Mouse (Mus musculus) adrenal gland, adult 8-10 months (tissue): ENCODE measurements around the gene Acod1. TPM values are rescaled to one million over a fixed set of nuclear protein-coding genes. Genes with fewer than 3 reads are reported as not detected.

ENCODE experiments used
- DNase-seq: peaks from one replicate; pipeline ENCODE4 v3.0.0; 2022
- total RNA-seq, 4 experiments: library from RNA; stranded (reverse); gene quantifications; 2 replicates each; pipeline ENCODE4 v1.2.4; 2022

Gene Acod1
- under 1 TPM in 1 of 4 experiments, not detected in 3; 0.20 TPM for total RNA-seq

- no peak for DNase-seq
These were observed at the start of gene Acod1 for GRCm38 (mm10) chr14:103046677-103047076. Gene Acod1 (plus strand): TSS chr14:103046977.

- DNase-seq, result no peak
These were observed 39.0 kb upstream of the Acod1 start for GRCm38 (mm10) chr14:103007737-103008136.

- no peak for DNase-seq
These were observed 35.0 kb upstream of the Acod1 start for GRCm38 (mm10) chr14:103011782-103012181.

- DNase-seq, result peak; percentile 34
These were observed 34.1 kb upstream of the Acod1 start for GRCm38 (mm10) chr14:103012563-103013150.

GRCm38 (mm10) chr14:103017009-103017408 lies 29.8 kb upstream of the Acod1 start:
- no peak for DNase-seq

GRCm38 (mm10) chr14:103020046-103020445 lies 26.7 kb upstream of the Acod1 start:
- DNase-seq, result no peak

GRCm38 (mm10) chr14:103029203-103029602 lies 17.6 kb upstream of the Acod1 start:
- no peak for DNase-seq

- DNase-seq, result peak; percentile 45
These were observed 13.4 kb upstream of the Acod1 start for GRCm38 (mm10) chr14:103033271-103033823.

- DNase-seq, result no peak
These were observed 12.7 kb upstream of the Acod1 start for GRCm38 (mm10) chr14:103034076-103034475.

GRCm38 (mm10) chr14:103037016-103037415 lies 9.8 kb upstream of the Acod1 start:
- DNase-seq, result no peak

- DNase-seq, result no peak
These were observed 1.7 kb downstream of the Acod1 start for GRCm38 (mm10) chr14:103048292-103049086.

GRCm38 (mm10) chr14:103051159-103051769 lies 4.5 kb downstream of the Acod1 start:
- peak; percentile 65 for DNase-seq

- no peak for DNase-seq
These were observed 8.0 kb downstream of the Acod1 start for GRCm38 (mm10) chr14:103054731-103055130.

GRCm38 (mm10) chr14:103056601-103057000 lies 9.8 kb downstream of the Acod1 start:
- DNase-seq, result no peak

- DNase-seq, result no peak
These were observed 12.2 kb downstream of the Acod1 start for GRCm38 (mm10) chr14:103058998-103059397.

- DNase-seq, result no peak
These were observed 12.7 kb downstream of the Acod1 start for GRCm38 (mm10) chr14:103059495-103059894.

- DNase-seq, result peak; percentile 55
These were observed 18.8 kb downstream of the Acod1 start for GRCm38 (mm10) chr14:103065294-103066167.

GRCm38 (mm10) chr14:103069465-103069863 lies 22.7 kb downstream of the Acod1 start:
- DNase-seq, result no peak

GRCm38 (mm10) chr14:103069864-103070611 lies 23.3 kb downstream of the Acod1 start, which contains the start of gene Cln5:
Gene Cln5 (plus strand): TSS chr14:103070216.
- DNase-seq, result peak; percentile 94

GRCm38 (mm10) chr14:103070790-103071189 lies 24.0 kb downstream of the Acod1 start:
- peak; percentile 21 for DNase-seq

- DNase-seq, result no peak
These were observed 24.7 kb downstream of the Acod1 start for GRCm38 (mm10) chr14:103071471-103071870.
